Mouse (Mus musculus): Measurements from ENCODE around the gene Set. TPM values are rescaled to one million over a fixed set of nuclear protein-coding genes. Genes with fewer than 3 reads are reported as not detected.

Gene Set
- 217 TPM for polyA plus RNA-seq (2014; fragmentation: Illumina TruSeq; extraction: RNeasy Lipid Tissue Mini Kit (QIAGEN cat#74804); ENCODE audit: low read depth, low replicate concordance)

GRCm38 (mm10) chr2:30057223-30057904 is at the start of gene Set:
Set (plus strand) TSS chr2:30057378.

DNA sequence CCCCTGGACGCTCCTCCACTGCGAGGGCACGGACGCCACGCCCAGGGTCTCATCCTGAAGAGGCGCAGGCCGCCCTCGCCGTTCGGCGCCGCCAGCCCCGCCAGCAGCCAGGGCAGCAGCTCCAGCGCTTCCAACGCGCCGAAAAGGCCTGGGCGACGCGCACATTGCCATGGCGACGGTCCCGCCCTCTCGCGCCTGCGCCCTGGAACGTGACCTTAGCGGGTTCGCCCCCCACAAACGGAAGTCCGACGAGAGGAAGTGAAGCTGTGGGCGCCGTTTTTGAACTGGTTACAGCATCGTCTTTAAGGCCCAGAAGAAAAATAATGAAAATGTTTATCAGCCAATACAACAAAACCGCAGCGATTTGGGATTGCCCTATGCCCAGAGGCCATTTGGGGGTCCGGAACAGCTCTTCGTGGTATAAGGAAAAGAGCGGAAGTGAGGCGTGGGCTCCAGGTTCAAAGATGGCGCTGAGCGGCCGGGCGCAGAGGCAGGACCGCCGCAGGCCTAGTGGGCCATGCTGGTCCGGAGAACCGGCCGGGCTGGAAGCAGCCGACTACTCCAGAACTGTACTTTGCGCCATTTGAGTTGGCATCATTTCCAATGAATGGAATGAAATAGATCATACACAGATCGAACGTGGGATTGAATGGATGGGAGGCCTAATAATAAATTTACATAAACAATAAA is 8.3 kb upstream of the Set start, which contains the start of gene Wdr34:
TSS of gene Wdr34 (minus strand) at position 183 of the 690 bp plus-strand sequence.

DNA sequence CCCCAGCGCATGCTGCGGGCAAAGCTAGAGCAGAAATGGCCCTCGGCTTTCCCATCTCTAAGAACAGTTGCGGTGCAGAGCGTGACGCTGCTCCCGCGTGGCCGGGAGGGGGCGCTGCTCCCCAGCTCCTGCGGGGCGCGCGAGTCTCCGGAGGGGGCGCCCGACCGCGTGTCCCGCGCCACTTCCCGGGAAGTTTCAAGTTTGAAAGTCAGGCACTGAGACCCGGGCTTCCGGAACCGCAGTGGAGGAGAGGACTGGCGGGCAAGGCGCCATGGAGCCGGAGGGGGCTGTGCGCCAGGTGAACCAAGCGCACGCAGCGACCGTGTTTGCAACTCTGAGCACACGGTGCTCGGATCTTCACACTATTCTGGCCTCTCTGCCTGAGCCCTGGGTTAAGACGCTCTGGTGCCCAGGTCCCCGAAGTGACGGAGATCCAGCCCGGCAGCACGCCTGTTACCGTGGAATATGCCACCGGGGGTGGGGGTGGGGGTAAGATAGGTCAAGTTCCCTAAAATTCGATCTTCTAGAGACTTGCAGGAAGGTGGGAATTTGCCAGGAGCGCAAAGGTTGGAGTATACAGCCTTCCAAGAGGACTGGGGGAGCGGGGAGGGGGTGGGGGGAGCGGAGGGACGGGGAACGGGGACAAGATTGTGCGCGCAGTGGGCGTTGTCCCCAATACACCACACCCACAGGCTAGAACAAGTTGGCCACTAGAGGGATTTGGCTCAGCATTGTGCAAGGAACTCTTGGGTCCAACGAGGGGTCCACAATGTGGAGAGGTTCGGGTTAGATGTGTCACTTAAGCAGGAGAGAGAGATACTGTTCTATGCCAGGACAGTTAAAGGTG is 20.5 kb downstream of the Set start, which contains the start of gene Pkn3:
TSS of gene Pkn3 (plus strand) at position 183 of the 847 bp plus-strand sequence.

DNA sequence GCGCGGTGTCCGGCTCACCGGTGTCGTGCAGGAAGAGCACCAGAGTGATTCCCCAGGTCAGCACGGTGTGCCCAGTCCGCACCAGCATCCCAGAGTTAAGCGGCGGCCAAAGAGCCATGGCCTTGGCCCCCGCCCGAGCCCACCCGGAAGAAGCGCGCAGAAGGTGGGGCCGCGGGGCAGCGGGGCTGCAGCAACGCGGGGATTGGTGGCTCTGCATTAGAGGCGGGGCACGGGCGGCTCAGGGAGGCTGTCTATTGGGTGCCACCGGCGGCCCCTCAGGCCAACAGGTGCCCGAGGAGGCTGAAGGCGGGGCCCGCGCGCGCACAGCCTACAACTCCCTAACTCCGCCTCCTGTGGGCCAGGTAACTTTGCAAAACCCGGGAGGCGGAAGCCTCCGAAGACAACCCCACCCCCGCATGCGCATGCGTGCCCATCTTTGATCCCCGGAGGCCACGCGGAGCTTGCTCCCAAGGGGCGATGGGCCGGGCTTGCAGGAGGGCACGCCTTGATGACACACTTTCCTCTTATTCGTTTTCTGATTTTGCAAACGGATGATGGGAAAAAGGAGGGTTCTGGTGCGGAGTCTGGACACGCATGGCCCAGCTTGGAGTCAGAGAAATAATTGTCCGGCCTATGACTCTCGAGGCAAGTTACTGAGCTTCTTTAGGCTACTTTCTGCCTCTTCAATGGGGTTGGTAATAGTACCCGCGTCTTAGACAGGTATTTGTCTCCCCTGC is 36.5 kb downstream of the Set start, which contains the start of gene Zdhhc12:
TSS of gene Zdhhc12 (minus strand) at position 178 of the 737 bp plus-strand sequence.

Other genes starting within 250 kb of the Set start
- 3.9 TPM for gene Urm1, start 237.3 kb upstream of the Set start, polyA plus RNA-seq (2014; fragmentation: Illumina TruSeq; extraction: RNeasy Lipid Tissue Mini Kit (QIAGEN cat#74804); ENCODE audit: low read depth, low replicate concordance)
- 0.16 TPM for gene Cercam, start 188.2 kb upstream of the Set start, polyA plus RNA-seq (2014; fragmentation: Illumina TruSeq; extraction: RNeasy Lipid Tissue Mini Kit (QIAGEN cat#74804); ENCODE audit: low read depth, low replicate concordance)
- 3.9 TPM for gene Odf2, start 168.2 kb upstream of the Set start, polyA plus RNA-seq (2014; fragmentation: Illumina TruSeq; extraction: RNeasy Lipid Tissue Mini Kit (QIAGEN cat#74804); ENCODE audit: low read depth, low replicate concordance)
- 13.0 TPM for gene Gle1, start 122.0 kb upstream of the Set start, polyA plus RNA-seq (2014; fragmentation: Illumina TruSeq; extraction: RNeasy Lipid Tissue Mini Kit (QIAGEN cat#74804); ENCODE audit: low read depth, low replicate concordance)
- 44.5 TPM for gene Sptan1, start 91.8 kb upstream of the Set start, polyA plus RNA-seq (2014; fragmentation: Illumina TruSeq; extraction: RNeasy Lipid Tissue Mini Kit (QIAGEN cat#74804); ENCODE audit: low read depth, low replicate concordance)
- gene Wdr34, start 8.5 kb upstream of the Set start, polyA plus RNA-seq (2014; fragmentation: Illumina TruSeq; extraction: RNeasy Lipid Tissue Mini Kit (QIAGEN cat#74804); ENCODE audit: low read depth, low replicate concordance): 0.73 TPM
- 0.16 TPM for gene Pkn3, start 20.3 kb downstream of the Set start, polyA plus RNA-seq (2014; fragmentation: Illumina TruSeq; extraction: RNeasy Lipid Tissue Mini Kit (QIAGEN cat#74804); ENCODE audit: low read depth, low replicate concordance)
- 1.6 TPM for gene Zdhhc12, start 36.3 kb downstream of the Set start, polyA plus RNA-seq (2014; fragmentation: Illumina TruSeq; extraction: RNeasy Lipid Tissue Mini Kit (QIAGEN cat#74804); ENCODE audit: low read depth, low replicate concordance)
- gene Zer1, start 67.2 kb downstream of the Set start, polyA plus RNA-seq (2014; fragmentation: Illumina TruSeq; extraction: RNeasy Lipid Tissue Mini Kit (QIAGEN cat#74804); ENCODE audit: low read depth, low replicate concordance): 1.6 TPM
- 30.0 TPM for gene Tbc1d13, start 76.4 kb downstream of the Set start, polyA plus RNA-seq (2014; fragmentation: Illumina TruSeq; extraction: RNeasy Lipid Tissue Mini Kit (QIAGEN cat#74804); ENCODE audit: low read depth, low replicate concordance)
- gene Endog, start 114.1 kb downstream of the Set start, polyA plus RNA-seq (2014; fragmentation: Illumina TruSeq; extraction: RNeasy Lipid Tissue Mini Kit (QIAGEN cat#74804); ENCODE audit: low read depth, low replicate concordance): not detected
- 0.61 TPM for gene Spout1, start 121.1 kb downstream of the Set start, polyA plus RNA-seq (2014; fragmentation: Illumina TruSeq; extraction: RNeasy Lipid Tissue Mini Kit (QIAGEN cat#74804); ENCODE audit: low read depth, low replicate concordance)
- 1.2 TPM for gene Kyat1, start 148.5 kb downstream of the Set start, polyA plus RNA-seq (2014; fragmentation: Illumina TruSeq; extraction: RNeasy Lipid Tissue Mini Kit (QIAGEN cat#74804); ENCODE audit: low read depth, low replicate concordance)
- 2.7 TPM for gene Lrrc8a, start 180.3 kb downstream of the Set start, polyA plus RNA-seq (2014; fragmentation: Illumina TruSeq; extraction: RNeasy Lipid Tissue Mini Kit (QIAGEN cat#74804); ENCODE audit: low read depth, low replicate concordance)
- not detected for gene Gm28035, start 183.2 kb downstream of the Set start, polyA plus RNA-seq (2014; fragmentation: Illumina TruSeq; extraction: RNeasy Lipid Tissue Mini Kit (QIAGEN cat#74804); ENCODE audit: low read depth, low replicate concordance)
- 20.0 TPM for gene Phyhd1, start 208.8 kb downstream of the Set start, polyA plus RNA-seq (2014; fragmentation: Illumina TruSeq; extraction: RNeasy Lipid Tissue Mini Kit (QIAGEN cat#74804); ENCODE audit: low read depth, low replicate concordance)
- gene Gm28038, start 223.7 kb downstream of the Set start, polyA plus RNA-seq (2014; fragmentation: Illumina TruSeq; extraction: RNeasy Lipid Tissue Mini Kit (QIAGEN cat#74804); ENCODE audit: low read depth, low replicate concordance): not detected
- gene Dolk, start 229.0 kb downstream of the Set start, polyA plus RNA-seq (2014; fragmentation: Illumina TruSeq; extraction: RNeasy Lipid Tissue Mini Kit (QIAGEN cat#74804); ENCODE audit: low read depth, low replicate concordance): 8.1 TPM
- gene Nup188, start 229.0 kb downstream of the Set start, polyA plus RNA-seq (2014; fragmentation: Illumina TruSeq; extraction: RNeasy Lipid Tissue Mini Kit (QIAGEN cat#74804); ENCODE audit: low read depth, low replicate concordance): 8.9 TPM